Mouse (Mus musculus): ENCODE results near the gene Mindy1. TPM values are rescaled to one million over a fixed set of nuclear protein-coding genes. Genes with fewer than 3 reads are reported as not detected.
A peak's percentile ranks its signal among the peaks of the same experiment; 100 is the strongest.
"Not testable (repeated sequence)": the region's sequence is repeated elsewhere in the genome, so short reads cannot be mapped to it uniquely, and the experiment has no call there.

The Mindy1 gene
- polyA plus RNA-seq, 1 experiment: 30.2 TPM

DNA sequence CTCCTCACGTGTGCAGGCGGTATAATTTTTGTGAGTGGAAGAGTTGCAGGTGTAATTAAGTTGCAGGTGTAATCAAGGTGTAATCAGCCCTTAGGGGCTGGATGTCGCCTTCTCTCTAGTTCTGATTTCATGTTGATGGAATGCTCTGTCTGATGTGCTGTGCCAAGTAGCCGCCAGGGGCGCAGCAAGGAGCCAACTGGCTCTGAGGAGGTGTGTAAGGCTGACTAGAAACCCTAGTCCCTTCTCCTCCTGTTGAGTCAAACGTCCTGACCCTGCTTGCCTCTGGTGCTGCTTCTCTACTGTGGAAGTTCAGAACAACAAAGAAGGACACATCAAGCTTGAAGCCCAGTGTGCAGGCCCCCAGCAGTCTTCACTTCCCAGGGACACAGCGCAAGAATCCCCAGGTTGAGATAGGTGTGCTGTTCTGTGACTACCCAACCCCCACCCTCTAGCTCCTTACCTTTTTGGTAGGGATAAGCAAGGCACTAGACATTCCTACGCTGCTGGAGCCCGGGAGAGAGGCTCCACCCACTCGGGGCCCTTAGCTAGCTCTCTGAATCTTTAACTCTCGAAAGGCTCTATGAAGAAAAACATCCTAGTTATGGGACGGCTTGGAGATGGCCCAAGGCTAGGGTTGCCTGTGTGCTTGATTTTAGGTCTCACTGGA is 36.4 kb downstream of the Mindy1 start:
- DNase-seq (ENCODE audit: extremely low spot score in 1 of 2, low spot score in 1 of 2): peak in 1 of 2 experiments; percentile 73

DNA sequence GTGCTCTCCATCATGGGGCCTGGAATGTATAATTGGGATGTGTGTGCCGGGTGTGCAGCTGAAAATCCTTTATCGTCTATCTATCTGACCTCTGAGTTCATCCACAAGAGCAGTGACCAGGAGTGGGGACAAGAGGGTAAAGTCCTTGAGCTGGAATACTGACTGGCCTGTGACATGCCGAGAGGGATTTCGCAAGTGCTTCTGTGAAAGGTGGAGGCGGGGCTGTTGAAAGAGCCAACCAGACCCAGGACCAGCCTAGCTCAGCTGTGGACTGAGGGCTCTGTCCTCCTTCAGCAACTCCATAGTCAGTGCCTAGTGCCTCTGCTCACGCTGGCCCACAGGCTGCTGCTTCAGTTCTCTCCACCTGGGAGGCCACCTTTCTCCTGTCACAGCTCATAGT is 37.4 kb downstream of the Mindy1 start:
- no peak for DNase-seq (ENCODE audit: extremely low spot score in 1 of 2, low spot score in 1 of 2)

DNA sequence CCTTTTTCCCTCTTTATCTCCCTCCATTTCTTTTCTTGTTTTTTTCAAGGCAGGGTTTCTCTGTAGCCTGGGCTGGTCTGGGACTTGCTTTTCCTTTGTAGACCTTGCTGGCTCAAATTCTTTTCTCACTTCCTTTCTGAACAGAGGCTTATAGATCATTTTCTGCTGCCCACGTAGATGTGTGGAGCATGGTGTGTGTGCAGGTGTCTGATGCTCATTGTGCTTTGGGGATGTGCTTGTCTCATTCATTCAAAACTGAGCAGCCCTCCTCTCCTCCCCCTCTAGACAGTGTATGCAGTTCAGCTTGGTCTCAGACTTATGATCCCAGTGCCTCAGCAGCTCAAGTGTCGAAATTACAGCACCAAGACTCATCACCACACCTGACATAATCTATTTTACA is 38.0 kb downstream of the Mindy1 start:
- DNase-seq (ENCODE audit: extremely low spot score in 1 of 2, low spot score in 1 of 2): no peak

DNA sequence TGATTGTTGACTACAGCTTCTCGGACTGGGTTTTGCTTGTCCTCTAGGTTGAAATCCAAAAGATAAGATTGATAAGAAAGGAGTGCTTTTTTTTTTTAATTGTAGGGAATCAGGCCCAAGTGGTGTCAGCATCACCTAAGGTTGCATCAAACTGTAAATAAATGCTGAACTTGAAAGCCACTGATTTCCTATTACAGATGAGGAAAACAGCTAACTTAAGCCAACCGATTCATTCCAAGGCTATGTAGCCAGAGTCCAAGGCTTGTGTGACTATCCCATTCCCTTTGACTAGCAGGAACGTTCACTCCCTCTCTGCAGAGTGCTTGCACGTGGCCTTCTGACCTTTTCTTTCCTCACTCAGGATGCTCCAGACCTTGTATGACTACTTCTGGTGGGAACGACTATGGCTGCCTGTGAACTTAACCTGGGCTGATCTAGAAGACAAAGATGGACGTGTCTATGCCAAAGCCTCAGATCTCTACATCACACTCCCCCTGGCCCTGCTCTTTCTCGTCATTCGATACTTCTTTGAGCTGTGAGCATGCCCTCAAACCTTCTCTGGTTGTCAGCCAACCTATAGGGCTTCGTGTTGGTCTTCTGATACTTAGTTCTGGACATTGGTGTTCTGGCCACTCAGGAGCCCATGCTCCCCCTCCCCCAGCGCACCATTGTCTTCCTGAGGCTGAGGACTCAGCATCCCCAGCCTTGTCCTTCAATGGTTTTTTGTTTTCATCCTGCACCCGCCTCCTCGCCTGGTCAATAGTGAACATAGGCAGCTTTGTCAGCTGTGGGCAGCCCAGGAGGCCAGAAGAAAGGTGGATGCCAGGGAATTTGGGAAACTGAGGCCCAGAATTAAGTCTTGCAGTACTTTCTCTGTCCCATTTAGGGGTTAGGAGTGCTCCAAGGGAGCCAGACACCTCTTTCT is 38.8 kb downstream of the Mindy1 start:
- peak in 1 of 2 experiments; percentile 28 for DNase-seq (ENCODE audit: extremely low spot score in 1 of 2, low spot score in 1 of 2)

DNA sequence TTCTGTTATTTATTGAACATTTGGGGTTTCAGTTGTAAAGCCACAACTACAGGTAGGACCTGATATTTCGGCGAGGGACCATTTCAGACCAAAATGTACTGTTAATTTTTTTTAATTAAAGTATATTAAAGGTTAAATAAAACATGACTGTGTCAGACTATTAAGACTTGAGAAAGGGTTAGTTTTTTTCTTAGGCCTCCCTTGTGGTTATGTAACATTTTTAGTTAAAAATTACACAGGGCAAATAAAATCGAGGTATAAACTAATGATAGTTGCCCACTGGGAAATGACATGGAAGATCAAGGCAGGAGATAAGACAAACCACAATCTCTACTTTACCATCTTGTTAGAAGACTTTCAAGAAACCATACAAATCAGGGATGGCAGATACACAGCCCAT is 42.3 kb downstream of the Mindy1 start:
- no peak for DNase-seq (ENCODE audit: extremely low spot score in 1 of 2, low spot score in 1 of 2)

DNA sequence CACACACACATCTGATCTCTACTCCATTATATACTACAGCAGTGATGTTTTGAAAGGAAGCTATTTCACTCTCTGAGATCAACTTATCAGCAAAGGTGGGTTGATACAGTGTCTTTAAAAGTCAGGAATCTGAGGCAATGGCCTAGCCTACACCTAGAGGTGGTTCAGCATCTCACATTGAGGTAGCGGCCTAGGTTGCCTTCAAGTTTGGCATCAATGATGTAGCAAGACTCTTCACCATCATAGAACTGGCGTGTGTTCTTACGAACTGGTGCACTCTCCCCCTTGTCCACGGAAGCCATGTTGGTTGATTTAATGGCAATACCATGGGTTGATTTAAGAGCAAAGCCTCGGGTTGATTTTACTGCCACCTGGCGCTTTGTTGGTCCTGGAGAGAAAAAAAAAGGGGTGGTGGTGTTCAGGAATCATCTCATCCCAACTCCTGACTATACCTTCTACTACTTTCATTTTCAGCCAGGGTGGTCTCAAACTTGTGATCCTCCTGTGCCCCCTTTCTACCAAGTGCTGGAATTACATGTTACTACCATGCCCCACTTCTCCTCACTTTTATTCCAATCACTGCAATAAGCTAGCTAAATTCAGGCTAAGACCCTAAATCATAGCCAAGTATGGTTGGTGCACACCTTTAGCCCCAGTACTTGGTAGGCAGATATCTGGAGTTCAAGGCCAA is 43.5 kb downstream of the Mindy1 start:
- DNase-seq (ENCODE audit: extremely low spot score in 1 of 2, low spot score in 1 of 2): no peak

DNA sequence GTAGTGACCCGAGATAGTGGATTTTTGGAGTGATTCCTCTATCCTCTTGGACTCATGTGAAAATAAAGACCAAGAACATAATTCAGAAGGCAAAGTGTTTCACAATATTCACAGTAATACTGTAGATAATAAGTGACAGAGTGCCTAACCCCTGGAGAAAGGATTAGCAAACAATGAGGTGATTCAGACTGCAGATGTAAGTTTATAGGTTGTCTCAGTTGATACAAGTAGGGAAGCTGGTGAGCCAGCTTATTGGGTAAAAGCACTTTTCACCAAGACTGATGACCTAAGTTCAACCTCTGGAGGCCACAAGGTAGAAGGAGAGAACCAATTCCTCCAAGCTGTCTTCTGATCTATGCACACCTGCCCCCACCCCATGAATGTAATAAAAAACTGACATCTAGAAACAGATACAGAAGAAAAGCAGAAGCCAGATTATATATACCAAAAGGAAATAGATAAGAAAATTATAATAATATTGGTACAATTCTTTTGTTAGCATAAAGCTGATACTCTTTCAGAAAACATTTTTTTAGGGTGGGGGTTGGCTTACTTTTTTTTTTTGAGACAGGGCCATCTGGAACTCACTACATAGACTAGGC is 47.8 kb downstream of the Mindy1 start:
- no peak for DNase-seq (ENCODE audit: extremely low spot score in 1 of 2, low spot score in 1 of 2)

DNA sequence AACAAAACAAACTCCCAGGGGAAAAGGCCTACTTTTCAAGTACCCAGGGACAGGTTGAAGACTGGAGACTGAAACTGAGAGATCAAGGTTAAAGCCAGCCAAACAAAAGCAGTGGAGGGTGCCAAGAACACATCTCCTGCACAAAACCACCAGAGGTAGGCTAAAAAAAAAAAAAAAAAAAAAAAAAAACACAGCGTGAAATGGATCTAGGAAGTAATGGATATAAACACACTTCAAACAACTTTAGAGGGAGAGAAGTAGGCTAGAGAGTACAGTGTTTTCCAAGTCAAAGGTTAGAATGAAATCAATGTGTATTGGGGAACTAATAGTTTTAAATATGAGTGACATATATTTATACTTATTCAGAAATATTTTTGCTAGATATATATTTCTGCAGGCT is 50.4 kb downstream of the Mindy1 start:
- no peak for DNase-seq (ENCODE audit: extremely low spot score in 1 of 2, low spot score in 1 of 2)

DNA sequence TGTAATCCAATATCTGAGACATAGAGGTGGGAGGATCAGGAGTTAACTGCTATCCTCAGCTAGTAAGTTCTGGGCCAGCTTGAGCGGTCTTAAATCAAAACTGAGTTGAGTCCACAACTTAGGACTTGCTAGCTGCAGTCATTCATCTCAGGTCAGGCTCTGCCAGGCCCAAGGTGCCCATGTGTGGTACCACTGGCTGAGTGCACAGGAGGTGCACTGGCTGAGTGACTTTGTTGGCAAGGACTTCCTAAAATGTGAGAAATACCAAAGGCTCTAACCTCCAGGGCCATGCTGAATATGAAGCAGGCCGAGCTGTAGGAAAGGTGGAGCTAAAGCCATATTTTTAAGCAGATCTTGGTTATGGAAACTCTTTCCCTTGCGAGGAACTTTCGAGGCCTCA is 56.2 kb downstream of the Mindy1 start:
- DNase-seq (ENCODE audit: extremely low spot score in 1 of 2, low spot score in 1 of 2): no peak

DNA sequence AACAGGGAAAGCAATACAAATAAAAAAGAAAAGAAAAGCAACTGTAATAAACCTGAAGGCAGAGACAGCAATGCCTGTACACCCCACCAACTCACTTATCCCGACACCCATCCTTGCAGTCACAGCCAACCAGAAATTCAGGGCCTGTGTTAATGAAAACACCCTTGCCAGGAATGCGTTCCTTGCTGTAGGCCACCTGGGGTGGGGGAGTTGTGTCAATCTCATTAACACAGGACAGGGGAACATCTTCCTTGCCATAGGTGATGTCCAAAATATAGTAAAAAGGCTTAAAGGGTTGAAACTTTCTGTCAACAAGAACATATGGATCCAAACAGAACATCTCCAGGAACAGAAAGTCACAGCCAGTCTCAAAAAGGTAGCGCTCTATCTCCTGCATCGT is 57.1 kb downstream of the Mindy1 start:
- DNase-seq (ENCODE audit: extremely low spot score in 1 of 2, low spot score in 1 of 2): no peak

DNA sequence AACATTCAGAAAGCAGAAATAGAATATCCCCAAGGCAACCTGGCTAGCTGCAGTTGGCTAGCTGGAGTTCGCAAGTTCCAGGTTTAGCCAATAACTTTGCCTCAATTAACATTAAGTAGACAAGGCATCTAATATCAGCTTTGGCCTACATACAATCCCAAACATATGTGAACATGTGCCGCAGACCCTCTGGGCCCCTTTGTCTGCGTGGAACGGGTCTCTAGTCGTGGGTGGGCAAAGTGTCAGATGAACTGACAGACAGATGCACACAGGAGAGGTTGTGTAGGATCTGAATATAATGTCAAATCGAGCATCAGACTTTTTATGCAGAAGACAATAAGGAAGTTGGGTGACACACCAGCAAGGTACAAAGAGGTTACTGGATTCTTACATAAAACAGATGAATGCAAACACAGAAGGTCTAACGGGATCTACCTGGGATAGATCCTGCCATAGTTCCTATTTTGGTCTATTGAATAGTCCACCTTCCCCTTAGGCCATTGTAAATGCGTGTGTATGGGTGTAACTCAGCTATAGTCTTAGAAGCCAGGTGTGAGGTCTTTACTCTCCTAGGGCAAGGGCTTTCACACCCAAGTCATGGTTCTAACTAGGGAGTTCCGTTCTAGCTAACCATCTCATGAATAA is 62.3 kb downstream of the Mindy1 start:
- DNase-seq (ENCODE audit: extremely low spot score in 1 of 2, low spot score in 1 of 2): not testable (repeated sequence)

Other genes with a start within 250 kb of the Mindy1 start
- gene Psmd4, start 238.7 kb upstream of the Mindy1 start, polyA plus RNA-seq (2012; rRNA removed): 219 and 229 TPM in 2 replicates
- gene Pip5k1a, start 174.4 kb upstream of the Mindy1 start, polyA plus RNA-seq (2012; rRNA removed): 41.6 and 42.0 TPM in 2 replicates
- 58.0 and 60.9 TPM in 2 replicates for gene Vps72, start 170.3 kb upstream of the Mindy1 start, polyA plus RNA-seq (2012; rRNA removed)
- gene Tmod4, start 156.9 kb upstream of the Mindy1 start, polyA plus RNA-seq (2012; rRNA removed): 0.98 and 2.4 TPM in 2 replicates
- 118 and 124 TPM in 2 replicates for gene Scnm1, start 147.3 kb upstream of the Mindy1 start, polyA plus RNA-seq (2012; rRNA removed)
- gene Lysmd1, start 147.3 kb upstream of the Mindy1 start, polyA plus RNA-seq (2012; rRNA removed): 20.2 and 21.2 TPM in 2 replicates
- gene Tnfaip8l2, start 139.0 kb upstream of the Mindy1 start, polyA plus RNA-seq (2012; rRNA removed): 4.0 and 5.9 TPM in 2 replicates
- gene Sema6c, start 120.9 kb upstream of the Mindy1 start, polyA plus RNA-seq (2012; rRNA removed): 34.6 and 35.8 TPM in 2 replicates
- 15.8 and 17.9 TPM in 2 replicates for gene Gabpb2, start 63.4 kb upstream of the Mindy1 start, polyA plus RNA-seq (2012; rRNA removed)
- 62.5 and 63.5 TPM in 2 replicates for gene Cdc42se1, start 52.6 kb upstream of the Mindy1 start, polyA plus RNA-seq (2012; rRNA removed)
- 388 and 439 TPM in 2 replicates for gene Mllt11, start 49.2 kb upstream of the Mindy1 start, polyA plus RNA-seq (2012; rRNA removed)
- 0.29 and 0.30 TPM in 2 replicates for gene Gm128, start 39.7 kb upstream of the Mindy1 start, polyA plus RNA-seq (2012; rRNA removed)
- 0.40 and 0.48 TPM in 2 replicates for gene Bnipl, start 30.2 kb upstream of the Mindy1 start, polyA plus RNA-seq (2012; rRNA removed)
- gene Prune1, start 731 bp downstream of the Mindy1 start, polyA plus RNA-seq (2012; rRNA removed): 23.1 and 25.3 TPM in 2 replicates
- 2.5 and 2.6 TPM in 2 replicates for gene Anxa9, start 25.8 kb downstream of the Mindy1 start, polyA plus RNA-seq (2012; rRNA removed)
- gene Cers2, start 33.4 kb downstream of the Mindy1 start, polyA plus RNA-seq (2012; rRNA removed): 93.9 and 99.4 TPM in 2 replicates
- gene Setdb1, start 75.9 kb downstream of the Mindy1 start, polyA plus RNA-seq (2012; rRNA removed): 32.8 and 36.6 TPM in 2 replicates
- gene 4930558C23Rik, start 121.5 kb downstream of the Mindy1 start, polyA plus RNA-seq (2012; rRNA removed): not detected in 2 replicates
- 44.7 and 48.2 TPM in 2 replicates for gene Arnt, start 153.0 kb downstream of the Mindy1 start, polyA plus RNA-seq (2012; rRNA removed)
- gene Ctsk, start 217.9 kb downstream of the Mindy1 start, polyA plus RNA-seq (2012; rRNA removed): 5.3 and 6.5 TPM in 2 replicates
- 72.3 and 95.0 TPM in 2 replicates for gene Ctss, start 245.4 kb downstream of the Mindy1 start, polyA plus RNA-seq (2012; rRNA removed)